Mouse (Mus musculus) embryonic facial prominence, embryonic 14.5 days (tissue): ENCODE results near the gene Ppp1r9a. TPM values are rescaled to one million over a fixed set of nuclear protein-coding genes. Genes with fewer than 3 reads are reported as not detected.
"Not testable (repeated sequence)": the region's sequence is repeated elsewhere in the genome, so short reads cannot be mapped to it uniquely, and the experiment has no call there.

Experiments
- ATAC-seq: fragments of 200-750 bp; cut with Nextera tagmentation; 2 replicates; pipeline ENCODE4 v1.8.0; 2017; ENCODE audit warnings: low read depth, moderate number of reproducible peaks, moderate TSS enrichment
- DNase-seq: peaks from one replicate; pipeline ENCODE4 v3.0.0-alpha.2; 2015; ENCODE audit warnings: low spot score
- H3K27ac ChIP-seq: fragments of 300-500 bp; sonication (generic); replicated peaks from 2 replicates; pipeline ENCODE4 v1.5.1; 2014; ENCODE audit warnings: low read depth, mild to moderate bottlenecking, low read length, moderate library complexity
- H3K27me3 ChIP-seq: fragments of 300-500 bp; sonication (generic); replicated peaks from 2 replicates; pipeline ENCODE4 v1.6.1; 2014; ENCODE audit warnings: low read length; ENCODE audit not compliant: control insufficient read depth, insufficient read depth
- H3K36me3 ChIP-seq: fragments of 300-500 bp; sonication (generic); 2 replicates; pipeline ENCODE4 v1.6.1; 2014; ENCODE audit warnings: low read length, mixed read lengths; ENCODE audit not compliant: control insufficient read depth, insufficient read depth
- H3K4me1 ChIP-seq: fragments of 300-500 bp; sonication (generic); 2 replicates; pipeline ENCODE4 v1.6.1; 2014; ENCODE audit warnings: antibody characterized with exemption, low read length; ENCODE audit not compliant: control insufficient read depth, insufficient read depth
- H3K4me2 ChIP-seq: fragments of 300-500 bp; sonication (generic); 2 replicates; pipeline ENCODE4 v1.6.1; 2014; ENCODE audit warnings: low read depth, mild to moderate bottlenecking, low read length, moderate library complexity, mixed read lengths
- H3K4me3 ChIP-seq: fragments of 300-500 bp; sonication (generic); 2 replicates; pipeline ENCODE4 v1.5.1; 2014; ENCODE audit warnings: low read depth, mild to moderate bottlenecking, low read length
- H3K9ac ChIP-seq: fragments of 300-500 bp; sonication (generic); 2 replicates; pipeline ENCODE4 v1.6.1; 2014; ENCODE audit warnings: low read depth, mild to moderate bottlenecking, low read length, moderate library complexity, mixed read lengths
- H3K9me3 ChIP-seq: fragments of 300-500 bp; sonication (generic); 2 replicates; pipeline ENCODE4 v1.6.1; 2016; ENCODE audit warnings: low read length; ENCODE audit not compliant: control insufficient read depth
- WGBS: fragments of 180-500 bp; shearing (Covaris S2); extraction: QIAGEN DNeasy Blood & Tissue Kit; methylation state at CpG from one replicate; pipeline ENCODE4 v1.1.7; 2014; 5-methylcytosine and 5-hydroxymethylcytosine counted together
- polyA plus RNA-seq: library from polyadenylated mRNA; unstranded; fragments of >200 nt; fragmentation: Nextera tagmentation; extraction: Ambion mirVana; gene quantifications from 2 replicates; pipeline ENCODE4 v1.2.1, GENCODE M21; 2014

Gene Ppp1r9a
- polyA plus RNA-seq: 17.1 and 20.6 TPM in 2 replicates

DNA sequence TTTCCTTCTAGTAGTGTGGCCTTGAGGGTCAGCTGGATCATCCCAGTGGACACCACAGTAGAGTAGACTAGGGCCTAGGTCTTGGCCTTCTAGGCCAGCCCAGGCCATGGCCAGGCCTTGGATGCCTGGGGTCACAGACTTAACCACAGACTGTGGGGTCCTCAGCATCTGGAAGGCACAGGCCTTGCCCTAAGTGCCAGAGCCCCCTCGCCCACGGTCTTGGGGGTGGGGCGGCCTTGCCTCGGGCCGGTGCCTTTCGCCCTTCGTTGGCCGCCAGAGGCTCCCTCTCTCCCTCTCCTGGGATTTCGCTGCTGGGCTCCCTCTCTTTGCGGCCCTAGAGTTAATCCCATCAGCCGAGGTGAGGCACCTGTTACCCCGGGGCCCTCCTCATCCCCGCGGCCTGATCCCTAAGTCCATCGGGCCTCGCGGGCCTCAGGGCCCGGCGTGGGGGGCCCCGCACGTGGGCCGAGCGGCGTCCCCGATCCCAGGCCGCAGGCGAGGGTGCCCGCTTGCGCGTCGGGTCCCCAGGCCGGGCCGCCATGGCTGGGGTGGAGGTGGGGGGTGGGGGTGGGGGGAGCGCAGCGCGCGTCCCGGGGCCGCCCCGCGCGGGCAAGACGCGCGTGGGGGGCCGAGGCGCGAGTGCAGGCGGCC is at the start of gene Ppp1r9a:
Gene Ppp1r9a, plus strand, starts transcription at position 244 of the 651 bp plus-strand sequence.
- H3K4me2 ChIP-seq: peak within 1 kb of the TSS; percentile 89
- H3K36me3 ChIP-seq: no peaks in the 10 kb centered on the region
- peak; percentile 64 for ATAC-seq
- H3K9me3 ChIP-seq: no peaks in the 10 kb centered on the region
- no peaks in the 10 kb centered on the region for H3K27me3 ChIP-seq
- H3K27ac ChIP-seq: peak within 1 kb of the TSS; percentile 91
- DNase-seq: peak; percentile 65
- WGBS: 3% methylated on average over 11 of the region's 49 CpGs
- peaks cover 8% of the 10 kb centered on the region for H3K4me1 ChIP-seq
- peak within 1 kb of the TSS; percentile 82 for H3K4me3 ChIP-seq
- H3K9ac ChIP-seq: peak within 1 kb of the TSS; percentile 91

DNA sequence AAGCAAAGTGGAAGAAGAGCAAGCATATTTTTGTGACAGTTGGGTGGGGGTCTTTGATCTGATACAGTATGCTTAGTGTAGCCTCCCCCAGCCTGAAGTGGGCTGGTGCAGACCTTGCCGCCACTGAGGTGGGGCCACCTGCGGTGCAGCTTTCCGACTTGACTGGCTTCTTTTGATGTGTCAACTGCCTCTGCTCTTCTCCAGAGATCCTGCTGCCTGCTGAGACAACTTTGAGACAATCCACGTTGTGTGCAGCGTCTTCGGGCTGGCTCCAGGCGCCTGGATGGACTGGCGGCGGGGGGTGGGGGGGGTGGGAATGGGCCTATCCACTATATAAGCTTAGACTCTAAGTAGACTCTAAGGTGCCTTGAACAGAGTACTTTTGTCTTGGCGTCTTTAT is 47.5 kb upstream of the Ppp1r9a start:
- Histone ChIP-seq H3K4me1 (no peaks in the 10 kb centered on the region), H3K36me3 (no peaks in the 10 kb centered on the region), H3K27ac (no peak overlapping the region), H3K4me3 (no peak overlapping the region), H3K9ac (no peak overlapping the region), H3K27me3 (no peaks in the 10 kb centered on the region), H3K4me2 (no peak overlapping the region), H3K9me3 (no peaks in the 10 kb centered on the region)
- no peak for DNase-seq
- ATAC-seq: no peak
- WGBS: 66% methylated on average over 10 of the region's 10 CpGs

DNA sequence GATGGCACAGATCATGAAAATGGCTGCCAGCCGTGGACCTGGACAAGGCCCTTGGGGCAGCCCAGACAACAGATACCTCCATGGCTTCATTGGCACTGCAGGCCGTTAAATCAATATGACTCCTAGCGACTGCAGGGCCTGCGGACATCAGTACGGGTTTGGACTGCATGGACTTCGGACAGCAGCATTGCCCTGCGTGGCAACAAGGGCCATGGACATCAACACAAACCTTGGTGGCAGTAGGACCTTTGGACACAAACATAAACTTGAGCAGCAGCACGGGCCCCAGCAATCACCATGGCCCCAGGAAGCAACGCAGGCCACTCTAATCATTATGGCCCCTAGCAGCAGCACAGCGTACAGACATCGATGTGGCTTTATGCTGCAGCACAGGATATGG is 45.8 kb upstream of the Ppp1r9a start:
- Histone ChIP-seq H3K9me3 (no peaks in the 10 kb centered on the region), H3K27me3 (no peaks in the 10 kb centered on the region), H3K4me3 (no peak overlapping the region), H3K4me1 (no peaks in the 10 kb centered on the region), H3K36me3 (no peaks in the 10 kb centered on the region), H3K27ac (no peak overlapping the region), H3K4me2 (no peak overlapping the region), H3K9ac (no peak overlapping the region)
- WGBS: 94% methylated on average over 11 of the region's 11 CpGs
- no peak for ATAC-seq
- no peak for DNase-seq

DNA sequence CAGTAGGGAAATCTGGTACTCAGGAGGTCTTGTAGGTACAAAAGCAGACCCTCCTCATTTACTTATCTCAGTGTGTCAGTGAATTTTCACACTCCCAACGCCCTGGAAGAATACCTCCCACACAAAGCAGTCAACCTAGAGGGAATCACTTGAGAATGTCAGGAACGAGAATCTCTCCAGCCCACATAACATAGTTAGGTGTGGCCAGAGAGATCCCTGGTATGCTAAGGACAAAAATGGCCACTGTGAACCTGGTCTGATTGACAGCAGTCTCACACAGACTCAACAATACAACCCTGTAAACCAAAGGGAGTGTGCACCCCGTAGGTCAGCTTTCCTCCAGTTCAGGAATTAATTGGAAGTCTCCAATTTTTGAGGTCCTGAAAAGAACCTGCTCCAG is 18.4 kb upstream of the Ppp1r9a start:
- ATAC-seq (no peak), DNase-seq (no peak)
- no peak overlapping the region for H3K4me2 ChIP-seq
- H3K36me3 ChIP-seq: no peaks in the 10 kb centered on the region
- H3K9ac ChIP-seq: no peak overlapping the region
- no peaks in the 10 kb centered on the region for H3K4me1 ChIP-seq
- H3K27me3 ChIP-seq: no peaks in the 10 kb centered on the region
- WGBS: 78% methylated on average over 3 of the region's 3 CpGs
- no peak overlapping the region for H3K27ac ChIP-seq
- H3K9me3 ChIP-seq: no peaks in the 10 kb centered on the region
- no peak overlapping the region for H3K4me3 ChIP-seq

DNA sequence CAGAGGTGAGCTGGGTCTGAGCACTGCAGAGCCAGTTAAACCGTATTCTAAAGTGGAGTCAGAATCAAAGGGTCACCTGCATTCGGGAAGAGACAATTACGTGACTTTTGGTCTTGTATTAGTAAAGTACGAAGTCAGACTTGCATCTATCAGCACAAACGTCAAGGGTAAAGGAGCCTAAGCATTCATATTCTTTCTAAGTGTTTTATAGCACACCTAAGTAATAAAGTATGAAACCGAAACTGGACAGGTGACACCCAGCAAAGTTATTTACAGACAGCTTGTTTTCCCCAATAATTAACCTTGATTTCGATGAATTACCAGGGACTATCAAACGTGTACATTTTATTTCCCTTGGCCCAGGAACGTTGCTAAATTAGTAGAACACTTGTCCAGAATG is 13.2 kb upstream of the Ppp1r9a start:
- Histone ChIP-seq H3K4me2 (no peak overlapping the region), H3K9me3 (no peaks in the 10 kb centered on the region), H3K27me3 (no peaks in the 10 kb centered on the region), H3K4me3 (no peak overlapping the region), H3K27ac (no peak overlapping the region), H3K9ac (no peak overlapping the region), H3K4me1 (no peaks in the 10 kb centered on the region), H3K36me3 (no peaks in the 10 kb centered on the region)
- ATAC-seq: no peak
- no peak for DNase-seq
- 80% methylated on average over 9 of the region's 9 CpGs for WGBS

DNA sequence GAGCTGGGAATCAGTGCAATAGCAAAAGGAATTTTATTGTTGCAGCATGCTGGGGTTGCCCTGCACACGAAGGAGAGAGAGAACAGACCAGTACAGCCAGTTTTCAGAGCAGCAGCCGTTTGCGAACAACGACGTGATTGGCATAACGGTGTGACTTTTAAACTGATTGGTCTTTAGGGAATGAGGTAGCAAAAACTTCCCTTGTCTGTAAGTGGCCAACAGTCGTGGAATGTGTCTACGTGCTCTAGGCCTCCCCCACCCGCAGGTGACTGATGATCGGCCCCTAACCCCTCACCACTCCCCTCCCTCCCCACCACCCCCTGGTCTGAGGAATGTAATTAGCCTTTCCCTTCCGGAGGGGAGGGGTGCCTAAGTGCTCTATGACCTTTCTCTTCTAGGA is 10.3 kb upstream of the Ppp1r9a start:
- no peaks in the 10 kb centered on the region for H3K27me3 ChIP-seq
- no peak for ATAC-seq
- H3K4me3 ChIP-seq: no peak overlapping the region
- H3K27ac ChIP-seq: no peak overlapping the region
- H3K9me3 ChIP-seq: no peaks in the 10 kb centered on the region
- no peaks in the 10 kb centered on the region for H3K4me1 ChIP-seq
- no peak overlapping the region for H3K9ac ChIP-seq
- DNase-seq: no peak
- no peaks in the 10 kb centered on the region for H3K36me3 ChIP-seq
- WGBS: 30% methylated on average over 11 of the region's 11 CpGs
- H3K4me2 ChIP-seq: no peak overlapping the region

DNA sequence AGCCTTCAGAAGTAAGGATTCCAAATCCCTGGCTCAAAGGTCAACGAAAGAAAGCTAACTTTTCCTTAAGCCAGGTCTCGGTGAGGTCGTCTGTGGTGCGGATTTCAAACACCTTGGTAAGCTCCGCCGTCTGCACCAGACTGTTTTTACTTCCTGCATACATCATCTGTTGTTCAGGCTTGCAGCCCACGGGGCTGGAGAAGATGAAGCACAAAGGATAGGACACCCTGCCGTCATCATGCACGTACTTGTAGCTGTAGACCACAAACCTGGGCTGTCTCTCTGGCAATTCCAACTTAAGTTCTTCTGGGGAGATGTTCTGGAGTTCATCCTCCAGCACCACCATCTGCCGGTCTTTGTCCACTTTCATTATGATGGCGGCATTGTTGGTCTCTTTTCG is 9.4 kb upstream of the Ppp1r9a start:
- H3K27ac ChIP-seq: not testable (repeated sequence)
- 51% methylated on average over 12 of the region's 12 CpGs for WGBS

DNA sequence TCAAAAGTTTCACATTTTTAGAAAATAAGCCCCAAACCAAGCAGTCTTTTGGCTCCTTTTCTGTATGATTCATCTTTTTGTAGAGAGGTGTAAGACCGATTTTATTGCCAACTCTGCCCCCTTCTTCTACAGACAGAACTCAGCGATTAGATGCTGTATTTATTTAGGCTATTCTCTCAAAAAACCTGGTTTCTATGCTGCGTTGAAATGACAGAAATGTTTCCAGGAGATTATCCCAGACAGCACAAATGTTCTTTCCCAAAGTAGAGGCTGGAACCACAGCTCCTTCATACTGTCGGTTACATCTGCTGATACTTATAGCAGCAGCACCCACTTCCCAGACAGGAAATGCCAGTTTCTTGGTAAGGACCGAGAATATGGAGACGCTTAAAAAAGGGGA is 2.8 kb upstream of the Ppp1r9a start:
- DNase-seq: no peak
- H3K9ac ChIP-seq: no peak overlapping the region

More for the DNA sequence above, 9.4 kb upstream of the Ppp1r9a start:
- not testable (repeated sequence) for H3K36me3 ChIP-seq, DNase-seq, H3K9ac ChIP-seq, ATAC-seq, H3K4me1 ChIP-seq, H3K4me2 ChIP-seq, H3K4me3 ChIP-seq, H3K27me3 ChIP-seq, H3K9me3 ChIP-seq

More for the DNA sequence above, 2.8 kb upstream of the Ppp1r9a start:
- no peak overlapping the region for H3K27ac ChIP-seq
- ATAC-seq: no peak
- H3K4me2 ChIP-seq: no peak overlapping the region
- no peak overlapping the region for H3K4me3 ChIP-seq
- H3K4me1 ChIP-seq: peaks cover 4% of the 10 kb centered on the region; the same call in 1 of the 2 replicates
- no peaks in the 10 kb centered on the region for H3K36me3 ChIP-seq
- H3K27me3 ChIP-seq: no peaks in the 10 kb centered on the region
- H3K9me3 ChIP-seq: no peaks in the 10 kb centered on the region
- 57% methylated on average over 6 of the region's 6 CpGs for WGBS
